Mouse (Mus musculus): ENCODE results near the gene Pkhd1.

The Pkhd1 gene

GRCm38 (mm10) chr1:20617849-20618530 lies at the start of gene Pkhd1:
Gene Pkhd1, minus strand, starts transcription at chr1:20618064.
- no peak for DNase-seq (ENCODE audit: low spot score in 2 of 2)

- DNase-seq (ENCODE audit: low spot score in 2 of 2), result no peak
These were observed 49.7 kb upstream of the Pkhd1 start for GRCm38 (mm10) chr1:20667567-20667966.

DNA sequence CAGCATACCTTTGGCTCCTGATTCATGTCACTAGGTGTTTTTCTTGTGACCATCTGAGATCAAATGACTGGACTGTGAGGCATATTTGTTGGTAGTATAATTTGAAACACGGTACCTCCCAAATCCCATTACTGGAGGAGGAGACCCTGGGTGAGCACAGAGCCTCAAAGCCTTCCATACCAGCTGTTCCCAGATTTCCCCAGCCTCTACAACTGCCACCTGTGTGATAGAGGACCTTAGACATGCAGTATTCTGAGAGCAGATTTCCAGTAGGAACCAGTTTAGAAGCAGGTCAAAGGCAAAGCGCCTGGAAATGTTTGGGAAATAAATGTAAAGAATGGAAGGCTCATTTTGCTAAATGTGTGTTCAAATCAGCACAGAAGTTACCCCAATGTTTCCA lies 48.4 kb upstream of the Pkhd1 start:
- DNase-seq (ENCODE audit: low spot score in 2 of 2), result no peak

- no peak for DNase-seq (ENCODE audit: low spot score in 2 of 2)
These were observed 37.2 kb upstream of the Pkhd1 start for GRCm38 (mm10) chr1:20655085-20655484.

- DNase-seq (ENCODE audit: low spot score in 2 of 2), result no peak
These were observed 35.9 kb upstream of the Pkhd1 start for GRCm38 (mm10) chr1:20653513-20654506.

GRCm38 (mm10) chr1:20634856-20635255 lies 17.0 kb upstream of the Pkhd1 start:
- DNase-seq (ENCODE audit: low spot score in 2 of 2), result no peak

DNA sequence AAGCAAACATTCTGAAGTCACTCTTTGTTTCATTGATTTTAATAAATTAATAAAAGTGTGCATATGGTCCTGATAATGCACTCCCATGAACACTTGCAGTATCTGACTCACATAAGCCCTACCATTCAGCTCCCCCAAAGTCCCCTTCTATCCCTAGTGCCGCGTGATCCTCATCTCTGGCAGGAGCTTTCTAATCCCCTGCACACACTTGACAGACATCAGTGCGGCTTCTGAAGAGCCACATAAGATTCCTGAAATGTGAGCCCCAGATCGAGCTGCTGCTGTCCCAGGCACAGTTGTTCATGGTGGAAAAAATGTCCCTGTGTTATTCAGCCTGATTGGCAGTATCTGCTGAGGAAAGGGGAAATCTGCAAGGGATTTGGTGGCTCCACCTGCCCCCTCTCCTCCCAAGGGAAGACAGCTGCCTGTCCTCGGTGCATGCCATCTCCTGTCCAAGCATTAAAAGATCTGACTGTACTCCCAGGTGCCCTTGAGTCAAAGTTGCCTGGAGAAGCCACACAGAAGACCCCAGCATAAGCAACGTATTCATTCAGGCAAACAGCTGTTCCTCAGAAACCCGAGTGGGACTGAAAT lies 15.5 kb upstream of the Pkhd1 start:
- DNase-seq (ENCODE audit: low spot score in 2 of 2), result no peak

DNA sequence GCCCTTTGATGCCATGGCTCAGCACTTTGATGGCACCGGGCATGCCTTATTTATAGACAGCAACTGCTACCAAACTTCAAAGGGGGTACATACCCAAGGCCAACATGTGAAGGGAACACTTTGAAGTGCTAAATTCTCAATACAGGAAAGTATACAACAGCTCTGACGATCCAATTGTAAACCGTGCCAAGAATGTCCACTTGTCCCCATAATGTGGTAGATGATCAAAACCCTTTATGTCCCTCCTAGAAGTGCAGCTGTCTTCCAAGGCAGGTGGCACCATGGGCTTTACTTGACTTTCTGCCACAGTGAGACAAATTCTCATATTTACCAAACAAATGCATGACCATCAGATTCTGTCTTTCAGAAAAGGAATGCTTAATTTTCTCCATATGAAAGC lies 6.7 kb upstream of the Pkhd1 start:
- DNase-seq (ENCODE audit: low spot score in 2 of 2), result no peak

GRCm38 (mm10) chr1:20623375-20623774 lies 5.5 kb upstream of the Pkhd1 start:
- DNase-seq (ENCODE audit: low spot score in 2 of 2), result no peak

DNA sequence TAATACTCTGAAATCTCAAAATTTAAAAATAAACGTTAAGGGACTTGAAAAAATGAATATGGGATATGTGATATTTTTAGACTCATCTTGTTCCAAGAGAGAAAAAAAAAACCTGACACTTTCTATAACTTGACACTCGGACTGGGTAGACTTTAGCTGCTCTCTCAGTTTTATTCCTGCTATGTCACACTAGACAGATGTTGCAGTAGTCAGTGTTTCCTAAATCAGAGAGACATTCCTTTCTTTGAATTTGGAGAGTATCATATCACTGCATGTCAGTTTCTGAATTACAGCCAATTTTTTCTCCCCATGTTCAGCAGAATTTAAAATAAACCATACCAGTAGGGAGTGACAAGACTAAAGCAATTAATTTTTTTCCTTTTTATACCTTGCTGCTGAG lies 2.7 kb upstream of the Pkhd1 start:
- DNase-seq (ENCODE audit: low spot score in 2 of 2), result no peak

DNA sequence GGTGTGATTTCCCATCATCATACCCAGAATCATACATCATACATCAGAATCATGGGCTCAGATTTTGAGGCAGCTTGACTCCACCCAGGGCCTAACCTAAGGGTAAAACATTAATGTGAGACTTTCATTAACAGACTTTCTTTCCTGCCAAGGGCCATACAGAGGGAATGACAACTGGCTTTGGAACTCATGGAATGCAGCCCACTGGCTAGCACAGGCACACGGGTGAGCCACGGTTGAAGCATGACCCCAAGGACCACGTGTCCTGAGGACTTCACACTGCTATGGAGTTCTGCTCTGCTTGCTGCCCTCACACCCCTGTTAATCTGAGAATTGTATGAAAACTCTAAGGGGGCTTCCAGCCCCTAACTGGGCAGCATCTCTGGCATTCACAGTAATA lies 1.5 kb upstream of the Pkhd1 start:
- no peak for DNase-seq (ENCODE audit: low spot score in 2 of 2)

DNA sequence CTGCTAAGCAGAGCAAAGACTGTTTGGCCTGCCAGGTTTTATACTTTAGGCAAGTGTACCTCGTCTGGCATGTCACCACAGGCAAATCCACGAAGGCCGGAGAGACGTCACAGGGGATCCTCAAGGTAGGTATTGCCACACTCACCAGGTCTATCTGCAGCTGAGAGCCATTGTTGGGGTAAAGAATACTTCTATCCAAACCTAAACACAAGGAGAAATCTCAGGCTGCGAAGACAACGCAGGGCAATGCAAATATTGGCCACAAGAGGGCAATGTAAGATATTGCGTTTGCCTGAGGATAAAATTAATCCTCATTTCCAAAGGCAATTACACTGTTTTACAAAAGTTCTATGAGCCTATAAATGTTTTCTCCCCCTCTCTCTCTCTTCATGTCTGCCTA lies 5.2 kb downstream of the Pkhd1 start:
- DNase-seq (ENCODE audit: low spot score in 2 of 2), result peak; percentile 65 to 70

DNA sequence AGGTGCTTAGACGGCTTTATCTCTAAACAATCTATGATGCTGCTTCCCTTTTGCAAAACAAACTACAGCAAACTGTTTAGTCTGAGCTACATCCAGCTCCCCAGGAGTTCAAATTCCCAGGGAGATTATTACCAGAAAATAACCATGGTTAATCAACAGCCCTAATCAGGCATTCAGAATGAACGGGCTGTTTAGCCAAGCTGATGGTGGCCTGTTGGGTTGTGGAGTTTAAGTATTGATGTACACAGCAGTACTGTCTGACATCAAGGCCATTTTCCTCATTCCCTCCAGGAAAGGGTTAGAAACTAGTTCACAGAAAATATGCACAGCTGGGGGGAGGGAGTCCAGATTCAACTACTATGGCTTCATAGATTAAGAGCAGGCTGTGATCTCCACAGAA lies 12.4 kb downstream of the Pkhd1 start:
- DNase-seq (ENCODE audit: low spot score in 2 of 2), result no peak

DNA sequence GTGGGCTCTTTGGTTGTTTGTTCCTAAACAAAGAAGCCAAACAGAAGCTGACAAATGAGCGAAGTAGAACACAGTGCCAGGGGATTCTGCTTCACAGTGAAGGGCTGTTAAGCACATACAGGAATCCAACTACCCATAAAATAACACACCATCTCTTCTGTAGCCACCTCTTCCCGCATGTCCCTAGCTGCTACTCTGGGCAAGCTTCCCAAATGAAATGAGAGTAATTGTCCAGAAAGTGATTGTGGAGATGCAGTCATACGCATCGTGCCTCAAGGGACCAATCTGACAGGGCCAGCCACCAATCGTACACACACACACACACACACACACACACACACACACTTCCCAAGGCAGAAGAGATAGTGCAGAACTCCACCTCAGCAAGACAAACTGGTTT lies 27.4 kb downstream of the Pkhd1 start:
- DNase-seq (ENCODE audit: low spot score in 2 of 2), result no peak

DNA sequence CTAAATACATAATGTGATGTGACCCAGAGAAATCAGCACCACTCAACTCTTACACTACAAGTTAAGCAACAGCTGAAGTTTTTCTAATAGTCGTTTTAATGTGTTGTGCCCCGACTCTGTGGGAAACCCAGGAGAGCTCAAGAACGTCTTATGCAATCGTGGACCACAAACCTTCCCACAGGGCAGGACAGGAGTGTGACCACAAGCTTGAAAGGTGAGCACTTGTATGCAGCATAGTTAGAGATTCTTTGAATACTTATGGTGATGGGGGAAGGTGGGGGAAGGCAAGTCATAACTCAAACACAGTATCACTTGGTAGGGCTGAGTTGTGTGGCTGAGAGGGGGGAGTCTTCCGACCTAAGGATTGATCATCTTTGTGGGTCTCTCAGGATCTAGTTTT lies 46.4 kb downstream of the Pkhd1 start:
- no peak for DNase-seq (ENCODE audit: low spot score in 2 of 2)

DNA sequence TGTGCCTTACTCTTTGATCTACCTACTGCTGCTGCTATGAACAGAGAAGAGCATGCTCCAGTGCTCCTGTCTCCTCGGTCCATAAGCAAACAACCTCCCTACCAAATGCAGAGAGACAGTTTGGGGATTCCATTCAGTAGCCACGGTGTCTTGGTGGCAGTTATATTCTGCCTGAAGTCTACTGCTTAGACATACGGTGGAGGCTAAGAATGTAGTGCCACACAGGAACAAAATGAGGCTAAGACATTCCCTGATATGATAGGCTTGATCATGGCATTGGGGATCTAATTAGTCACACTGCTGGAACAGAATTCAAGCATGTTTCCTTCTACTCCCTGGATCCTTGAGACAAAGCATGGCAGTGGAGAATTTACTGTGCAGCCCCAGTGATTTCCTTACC lies 48.4 kb downstream of the Pkhd1 start:
- no peak for DNase-seq (ENCODE audit: low spot score in 2 of 2)

GRCm38 (mm10) chr1:20558443-20558842 lies 59.4 kb downstream of the Pkhd1 start:
- no peak for DNase-seq (ENCODE audit: low spot score in 2 of 2)

- DNase-seq (ENCODE audit: low spot score in 2 of 2), result peak; percentile 55 to 67
These were observed 63.5 kb downstream of the Pkhd1 start for GRCm38 (mm10) chr1:20554398-20554797.

DNA sequence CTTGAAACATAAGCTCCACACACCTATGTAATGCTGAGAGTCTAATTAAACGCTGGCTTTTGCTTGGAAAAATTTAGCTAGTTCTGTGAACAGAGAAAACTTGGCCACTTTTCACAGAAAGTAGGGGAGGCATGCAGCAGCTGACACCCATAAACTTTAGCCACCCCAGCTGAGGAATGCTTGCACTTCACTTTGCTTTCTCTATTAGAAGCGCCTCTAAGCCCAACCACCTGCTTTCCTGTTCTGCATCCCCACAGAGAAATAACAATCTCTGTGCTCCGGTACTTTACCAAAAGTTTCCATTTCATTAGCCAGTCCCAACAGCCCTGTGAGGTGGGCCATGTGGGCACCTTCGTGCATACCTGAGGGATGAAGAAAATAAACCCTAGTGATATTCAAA lies 66.5 kb downstream of the Pkhd1 start:
- DNase-seq (ENCODE audit: low spot score in 2 of 2), result no peak

DNA sequence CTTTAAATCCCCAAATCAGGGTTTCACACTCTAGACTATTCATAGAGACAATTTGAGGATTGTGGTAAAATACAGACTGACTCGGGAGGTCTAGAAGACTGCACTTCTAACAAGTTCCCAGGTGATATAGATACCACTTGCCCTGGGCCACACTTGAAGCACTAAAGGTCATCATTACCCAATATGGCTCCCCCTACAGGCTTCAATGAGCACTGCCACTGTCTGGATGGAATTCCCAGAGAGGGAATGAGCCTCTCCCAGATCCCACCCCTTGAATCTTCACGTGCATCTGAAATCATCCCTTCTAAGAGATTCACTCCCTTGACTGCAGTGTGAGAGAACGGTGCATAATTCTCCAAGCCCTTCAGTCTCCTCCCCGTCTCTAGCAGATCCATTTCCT lies 73.3 kb downstream of the Pkhd1 start:
- DNase-seq (ENCODE audit: low spot score in 2 of 2), result no peak

- peak; percentile 82 to 83 for DNase-seq (ENCODE audit: low spot score in 2 of 2)
These were observed 104.3 kb downstream of the Pkhd1 start for GRCm38 (mm10) chr1:20513364-20514084.

DNA sequence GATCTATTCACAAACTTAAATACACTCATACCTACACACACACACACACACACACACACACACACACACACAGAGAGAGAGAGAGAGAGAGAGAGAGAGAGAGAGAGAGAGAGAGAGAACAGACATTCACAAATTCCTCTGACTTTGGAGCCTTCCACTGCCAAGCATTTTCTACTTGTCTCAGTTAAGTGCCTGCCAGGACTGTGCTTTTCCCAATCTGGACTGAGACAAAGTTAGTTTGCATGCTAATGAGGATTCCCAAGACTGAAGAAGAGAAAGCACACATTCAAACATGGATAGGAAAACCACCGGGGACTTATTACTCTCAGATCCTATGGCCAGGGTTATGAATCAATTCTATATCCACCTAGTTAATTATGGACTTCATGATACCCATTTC lies 118.9 kb downstream of the Pkhd1 start:
- no peak for DNase-seq (ENCODE audit: low spot score in 2 of 2)

All from right cerebral cortex, adult 2 months (tissue).